Mouse (Mus musculus) myocyte (in vitro differentiated cells): ENCODE results near the gene Sidt1.

Experiments
- CEBPB ChIP-seq: IDR thresholded peaks from 2 replicates; pipeline ENCODE4 v1.6.1; 2011; ENCODE audit warnings: mild to moderate bottlenecking, moderate library complexity; ENCODE audit not compliant: poor library complexity, insufficient read depth, severe bottlenecking
- E2F4 ChIP-seq: IDR thresholded peaks from one replicate; pipeline ENCODE4 v1.6.1; 2011; ENCODE audit warnings: mild to moderate bottlenecking, control low read depth, moderate library complexity; ENCODE audit not compliant: insufficient read depth
- MAX ChIP-seq: IDR thresholded peaks from one replicate; pipeline ENCODE4 v1.6.1; 2011; ENCODE audit warnings: low read depth, mild to moderate bottlenecking, control low read depth
- POLR2A ChIP-seq: IDR thresholded peaks from one replicate; pipeline ENCODE4 v1.6.1; 2011; ENCODE audit warnings: low read depth, mild to moderate bottlenecking, control low read depth, moderate library complexity; ENCODE audit not compliant: insufficient read length
- POLR2AphosphoS2 ChIP-seq: IDR thresholded peaks from one replicate; pipeline ENCODE4 v1.6.1; 2011; ENCODE audit warnings: low read depth, control low read depth; ENCODE audit not compliant: insufficient read length
- REST ChIP-seq: IDR thresholded peaks from one replicate; pipeline ENCODE4 v1.6.1; 2011; ENCODE audit warnings: mild to moderate bottlenecking, control low read depth, moderate library complexity; ENCODE audit not compliant: insufficient read depth, insufficient read length
- USF1 ChIP-seq: IDR thresholded peaks from one replicate; pipeline ENCODE4 v1.6.1; 2011; ENCODE audit warnings: low read depth, mild to moderate bottlenecking, control low read depth, moderate library complexity

DNA sequence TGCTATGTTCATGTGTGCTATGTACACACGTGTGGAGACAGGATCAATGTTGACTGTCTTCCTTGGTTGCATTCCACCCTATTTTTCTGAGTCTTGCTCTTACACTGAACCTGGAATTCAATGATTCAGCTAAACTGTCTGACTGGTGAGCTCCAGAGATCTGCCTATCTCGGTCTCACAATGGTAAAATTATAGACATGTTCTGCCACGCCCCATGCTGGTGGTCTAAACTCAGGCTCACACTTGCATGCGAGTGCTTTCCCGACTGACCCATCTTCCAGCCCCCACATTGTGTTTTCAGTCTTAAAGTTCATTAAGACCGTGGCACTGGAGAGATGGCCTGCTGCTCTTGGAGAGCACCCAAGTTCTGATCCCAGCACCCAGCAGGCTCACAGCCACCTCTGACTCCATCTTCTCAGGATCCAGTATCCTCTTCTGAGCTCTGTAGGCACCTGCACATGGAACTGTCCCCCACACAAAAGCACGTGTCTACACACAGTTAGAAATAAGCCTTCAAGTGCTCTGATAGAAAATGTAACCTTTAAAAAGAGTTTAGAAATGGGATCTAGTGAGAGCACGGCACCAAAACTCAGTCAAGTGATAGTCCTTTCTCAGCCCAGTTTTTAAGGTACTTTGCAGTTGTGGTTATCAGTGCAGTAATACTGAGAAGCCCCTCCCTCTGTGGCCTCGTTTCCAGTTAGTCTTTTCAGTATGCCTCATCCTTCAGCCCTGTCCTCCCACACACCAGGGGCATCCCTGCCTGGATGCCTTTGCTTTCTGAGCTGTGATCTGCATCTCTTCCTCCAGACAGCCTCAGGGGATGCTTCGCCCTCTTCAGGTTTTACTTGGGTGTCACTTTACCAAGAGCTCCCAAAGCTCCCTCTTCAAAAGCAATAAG is 122.6 kb downstream of the Sidt1 start:
- no peak for TF ChIP-seq REST
- no peak for TF ChIP-seq POLR2A
- no peak for TF ChIP-seq CEBPB
- TF ChIP-seq E2F4 = no peak
- no peak for TF ChIP-seq POLR2AphosphoS2
- TF ChIP-seq USF1 = no peak
- no peak for TF ChIP-seq MAX
